Mouse (Mus musculus) kidney, adult 2 months (tissue): ENCODE data around the gene Trim39.

Experiments used
- CTCF ChIP-seq: fragments of 200-500 bp; conservative IDR thresholded peaks from 2 replicates; pipeline ENCODE4 v1.5.1; 2011; ENCODE audit warnings: low read depth, mild to moderate bottlenecking, control low read depth, low read length, moderate library complexity, mixed read lengths; ENCODE audit not compliant: insufficient read depth, insufficient read length
- POLR2A ChIP-seq: fragments of 200-500 bp; IDR thresholded peaks from one replicate; pipeline ENCODE4 v1.6.1; 2011; ENCODE audit warnings: low read depth, low read length, control low read depth

- TF ChIP-seq CTCF (no peak), POLR2A (no peak)
Measured at GRCm38 (mm10) chr17:36225231-36225824, 46.7 kb downstream of the Trim39 start.
